ENCODE assay signal across 2 mouse cellular contexts in the genomic region with DNA sequence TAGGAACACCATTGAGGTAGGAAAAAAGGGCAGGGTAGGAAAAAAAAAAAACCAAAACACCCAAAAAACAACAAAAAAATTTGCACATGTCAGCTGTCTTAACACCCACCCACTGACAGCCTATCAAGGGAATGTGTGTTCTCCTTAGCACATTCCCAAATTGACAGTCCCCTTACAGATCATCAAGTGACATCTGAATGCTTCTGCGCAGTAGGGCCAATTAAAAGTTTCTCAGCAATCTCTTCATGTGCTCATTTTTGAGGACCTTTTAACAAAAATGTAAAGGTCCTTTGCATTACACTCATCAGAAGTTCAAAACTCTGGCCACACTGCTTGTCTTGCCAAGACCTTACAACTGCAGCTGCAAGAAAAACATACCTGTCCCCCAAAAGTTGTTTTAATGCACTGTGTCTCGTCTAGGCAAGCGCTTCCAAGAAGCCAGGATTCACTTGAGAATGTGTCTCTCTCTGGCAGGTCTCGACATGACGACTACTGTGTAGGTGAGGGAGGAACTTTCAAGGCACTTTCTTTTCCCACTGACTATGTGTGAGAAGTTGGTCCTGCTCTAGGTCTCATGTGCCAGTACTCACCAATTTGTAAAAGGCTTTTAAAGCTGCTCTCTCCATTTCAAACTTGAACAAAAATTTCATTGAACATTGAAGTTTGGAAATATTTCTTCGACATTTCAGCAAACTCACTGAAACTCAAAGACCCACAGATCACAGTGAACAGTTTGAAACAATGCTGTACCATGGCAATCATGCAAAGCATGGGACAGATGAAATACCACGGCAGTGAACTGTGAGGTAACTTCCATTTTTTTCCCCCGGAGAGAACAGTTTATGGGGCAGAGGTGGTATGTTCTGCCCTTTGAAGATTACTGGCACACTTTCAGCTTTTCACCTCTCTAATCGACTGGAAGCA.
TF ChIP-seq lines count a peak whose summit lies in the region.

No protein-coding gene starts in this region.

TF ChIP-seq in ES-E14, 5 proteins besides CTCF, POLR2A, EP300 and RAD21 (continued from another document):
- TF ChIP-seq MAFK (IDR thresholded peaks at IDR 0.05; ENCODE audit: insufficient read depth, low read depth, low read length) (0 out of 2 replicates have a peak, but pooled peaks have one; percentile 30), ZC3H11A (IDR thresholded peaks at IDR 0.05; ENCODE audit: borderline replicate concordance, low read depth, low read length) (no peak)

TF ChIP-seq in myocyte, 11 proteins besides CTCF, POLR2A, EP300 and RAD21:
- TF ChIP-seq POLR2AphosphoS2 (IDR thresholded peaks at IDR 0.05; ENCODE audit: insufficient read length, low read depth): peak; percentile 18
- TF ChIP-seq USF1 (IDR thresholded peaks at IDR 0.05; ENCODE audit: low read depth): no peak
- no peak for TF ChIP-seq MAX (IDR thresholded peaks at IDR 0.05; ENCODE audit: low read depth)
- no peak for TF ChIP-seq REST (IDR thresholded peaks at IDR 0.05; ENCODE audit: insufficient read depth, insufficient read length)
- TF ChIP-seq TCF12 (IDR thresholded peaks at IDR 0.05; ENCODE audit: insufficient read depth, poor library complexity, severe bottlenecking): no peak
- no peak for TF ChIP-seq CEBPB (IDR thresholded peaks at IDR 0.05; ENCODE audit: insufficient read depth, poor library complexity, severe bottlenecking)
TF ChIP-seq in myocyte: peak in this region for 1.
